In genomic region chr2:73080084-73080483, GRCm38 (mm10) we compare ENCODE assay signal across 17 mouse cellular contexts.
DNase-seq lines count a peak whose midpoint lies in the region; ATAC-seq and TF ChIP-seq lines count a peak whose summit lies in the region.
"Had no signal": no experiment of that assay in that cellular context is flagged by ENCODE, and none has a peak within 500 bp of the region (broad histone marks: within the 10 kb centered on the region; RNA-seq: fewer than 3 reads in every experiment).

No protein-coding gene starts in this region.

- H3K36me3 ChIP-seq in hindbrain, postnatal 0 days (ENCODE audit: insufficient read depth, low read length), result no peaks in the 10 kb centered on the region
- no peaks in the 10 kb centered on the region for H3K36me3 ChIP-seq in hindbrain, embryonic 10.5 days
- H3K36me3 ChIP-seq in spleen, adult 2 months (ENCODE audit: control insufficient read depth, insufficient read depth, low read length), result no peaks in the 10 kb centered on the region
- no peaks in the 10 kb centered on the region for H3K36me3 ChIP-seq in splenic B cell, adult 2 months (ENCODE audit: control insufficient read depth, insufficient read depth, low read length, poor library complexity, severe bottlenecking)
- H3K36me3 ChIP-seq: G1E; liver, embryonic 15.5 days had no signal

- whole genome bisulfite sequencing in hindbrain, postnatal 0 days, result 30% methylated on average over 2 of the region's 2 CpGs
- no CpG with 5 or more reads among the region's 2 CpGs for WGBS in hindbrain, embryonic 10.5 days
- no CpG with 5 or more reads among the region's 2 CpGs for WGBS in spleen, adult 2 months

- H3K27me3 ChIP-seq in hindbrain, postnatal 0 days (ENCODE audit: insufficient read depth, low read length), result no peaks in the 10 kb centered on the region
- H3K27me3 ChIP-seq in hindbrain, embryonic 10.5 days (ENCODE audit: insufficient read depth, poor library complexity, severe bottlenecking), result peaks cover 8% of the 10 kb centered on the region; the same call in 1 of the 2 replicates
- H3K27me3 ChIP-seq in spleen, adult 2 months (ENCODE audit: control insufficient read depth, insufficient read depth, low read length), result no peaks in the 10 kb centered on the region
- no peaks in the 10 kb centered on the region for H3K27me3 ChIP-seq in splenic B cell, adult 2 months (ENCODE audit: control insufficient read depth, insufficient read depth, low read length, poor library complexity, severe bottlenecking)

- no peaks in the 10 kb centered on the region for H3K4me1 ChIP-seq in hindbrain, postnatal 0 days (ENCODE audit: insufficient read depth, low read length)
- peaks cover 26% of the 10 kb centered on the region for H3K4me1 ChIP-seq in hindbrain, embryonic 10.5 days (replicated peaks)
- no peaks in the 10 kb centered on the region for H3K4me1 ChIP-seq in spleen, adult 2 months (ENCODE audit: control insufficient read depth, insufficient read depth, insufficient read length)

- H3K4me2 ChIP-seq in hindbrain, postnatal 0 days (ENCODE audit: low read depth, low read length), result no peak overlapping the region
- H3K4me2 ChIP-seq: heart, embryonic 11.5 days; hindbrain, embryonic 14.5 days; liver, embryonic 15.5 days had no signal

- no peak overlapping the region for H3K9ac ChIP-seq in hindbrain, postnatal 0 days (replicated peaks; ENCODE audit: low read length)
- H3K9ac ChIP-seq: hindbrain, embryonic 14.5 days; liver, embryonic 15.5 days had no signal

- no peak overlapping the region for H3K27ac ChIP-seq in hindbrain, postnatal 0 days
- no peak overlapping the region for H3K27ac ChIP-seq in hindbrain, embryonic 10.5 days
- no peak overlapping the region for H3K27ac ChIP-seq in spleen, adult 2 months (ENCODE audit: insufficient read depth, low read length)
- H3K27ac ChIP-seq: hindbrain, embryonic 14.5 days; left cerebral cortex, adult 2 months; liver, embryonic 15.5 days had no signal

- TF ChIP-seq CTCF in hindbrain, postnatal 0 days (IDR thresholded peaks at IDR 0.05; ENCODE audit: low read depth), result peak; percentile 55
- 0 out of 2 replicates have a peak, but pooled peaks have one; percentile 6 for TF ChIP-seq CTCF in spleen, adult 2 months (IDR thresholded peaks at IDR 0.05; ENCODE audit: extremely low read depth, insufficient read depth, insufficient read length, insufficient replicate concordance)

- TF ChIP-seq POLR2A in spleen, adult 2 months (IDR thresholded peaks at IDR 0.05; ENCODE audit: low read depth, low read length), result no peak

- ATAC-seq in hindbrain, postnatal 0 days, result no peak
- ATAC-seq in megakaryocyte-erythroid progenitor cell, adult 5-6 weeks (replicated peaks; ENCODE audit: low FRiP score, low TSS enrichment, poor library complexity, severe bottlenecking), result no peak

- H3K9me3 ChIP-seq in hindbrain, postnatal 0 days (ENCODE audit: low read length), result no peaks in the 10 kb centered on the region
- 0 out of 2 replicates have a peak, but pooled peaks cover 4% of the 10 kb centered on the region for H3K9me3 ChIP-seq in hindbrain, embryonic 10.5 days
- H3K9me3 ChIP-seq: liver, embryonic 15.5 days had no signal

- no peak overlapping the region for H3K4me3 ChIP-seq in hindbrain, postnatal 0 days (ENCODE audit: low read length)
- no peak overlapping the region for H3K4me3 ChIP-seq in hindbrain, embryonic 10.5 days
- H3K4me3 ChIP-seq in spleen, adult 2 months (ENCODE audit: extremely low read depth, insufficient read depth, insufficient read length), result no peak overlapping the region
- H3K4me3 ChIP-seq: left cerebral cortex, adult 2 months; liver, embryonic 15.5 days had no signal

- peak; percentile 24 for DNase-seq in hindbrain, postnatal 0 days (ENCODE audit: low spot score)
- no peak for DNase-seq in hindbrain, embryonic 10.5 days (ENCODE audit: low spot score)
- no peak for DNase-seq in spleen, adult 2 months (ENCODE audit: low read depth in 1 of 2, low spot score in 2 of 2)
- no peak for DNase-seq in spleen, postnatal 36 days (ENCODE audit: low spot score in 2 of 2)
- DNase-seq in adipocyte (ENCODE audit: low spot score), result peak; percentile 66
- DNase-seq in splenic B cell, adult 2 months (ENCODE audit: low read depth, low spot score), result peak; percentile 61
- DNase-seq in gastrocnemius, adult 8-10 months (ENCODE audit: low spot score in 2 of 2), result no peak
- DNase-seq: adrenal gland, postnatal 10 days; cerebellum, adult 9-10 months; spleen, adult 18-20 months; thymus, postnatal 36 days had no signal

Comparison
In these comparisons a context has a peak if more than half of its experiments do, and no peak if none do; other contexts are left out.
1. DNase-seq: peak in hindbrain, postnatal 0 days (single experiment), adipocyte (single experiment) and splenic B cell, adult 2 months (single experiment); none in hindbrain, embryonic 10.5 days (single experiment), spleen, adult 2 months (0 of 2), spleen, postnatal 36 days (0 of 2) and gastrocnemius, adult 8-10 months (0 of 2).